Mouse (Mus musculus) kidney, postnatal 0 days (tissue): Measurements from ENCODE around the gene Cd38. TPM values are rescaled to one million over a fixed set of nuclear protein-coding genes. Genes with fewer than 3 reads are reported as not detected.
"Not testable (repeated sequence)": the region's sequence is repeated elsewhere in the genome, so short reads cannot be mapped to it uniquely, and the experiment has no call there.

Experiments used
- ATAC-seq: fragments of 200-750 bp; cut with Nextera tagmentation; replicated peaks from 2 replicates; pipeline ENCODE4 v1.8.0; 2017; ENCODE audit warnings: low read depth, moderate number of reproducible peaks, moderate TSS enrichment, moderate library complexity; ENCODE audit not compliant: low FRiP score
- DNase-seq: peaks from one replicate; pipeline ENCODE4 v3.0.0-alpha.2; 2016; ENCODE audit warnings: low spot score
- H3K27ac ChIP-seq: fragments of 300-500 bp; sonication (generic); 2 replicates; pipeline ENCODE4 v1.5.1; 2014; ENCODE audit warnings: mild to moderate bottlenecking
- H3K27me3 ChIP-seq: fragments of 300-500 bp; sonication (generic); 2 replicates; pipeline ENCODE4 v1.6.1; 2014; ENCODE audit warnings: low read length, mixed read lengths; ENCODE audit not compliant: insufficient read depth
- H3K36me3 ChIP-seq: fragments of 300-500 bp; sonication (generic); 2 replicates; pipeline ENCODE4 v1.6.1; 2014; ENCODE audit warnings: low read length, mixed read lengths; ENCODE audit not compliant: insufficient read depth
- H3K4me1 ChIP-seq: fragments of 300-500 bp; sonication (generic); replicated peaks from 2 replicates; pipeline ENCODE4 v1.6.1; 2014; ENCODE audit warnings: antibody characterized with exemption, low read length, mixed read lengths; ENCODE audit not compliant: insufficient read depth
- H3K4me2 ChIP-seq: fragments of 300-500 bp; sonication (generic); 2 replicates; pipeline ENCODE4 v1.6.1; 2014; ENCODE audit warnings: mild to moderate bottlenecking, low read length, moderate library complexity, mixed read lengths
- H3K4me3 ChIP-seq: fragments of 300-500 bp; sonication (generic); replicated peaks from 2 replicates; pipeline ENCODE4 v1.5.1; 2014; ENCODE audit warnings: low read depth, low read length
- H3K9ac ChIP-seq: fragments of 300-500 bp; sonication (generic); 2 replicates; pipeline ENCODE4 v1.6.1; 2014; ENCODE audit warnings: low read depth, low read length
- H3K9me3 ChIP-seq: fragments of 300-500 bp; sonication (generic); replicated peaks from 2 replicates; pipeline ENCODE4 v1.6.1; 2016; ENCODE audit warnings: low read length, inconsistent platforms, mixed read lengths
- CTCF ChIP-seq: IDR thresholded peaks from 2 replicates; pipeline ENCODE4 v1.5.1; 2016; ENCODE audit warnings: antibody characterized with exemption, low read depth, mild to moderate bottlenecking, moderate library complexity
- WGBS: fragments of 180-500 bp; shearing (Covaris S2); extraction: QIAGEN DNeasy Blood & Tissue Kit; methylation state at CpG from one replicate; pipeline ENCODE4 v1.1.7; 2014; 5-methylcytosine and 5-hydroxymethylcytosine counted together
- polyA plus RNA-seq: library from polyadenylated mRNA; unstranded; fragments of >200 nt; fragmentation: Nextera tagmentation; extraction: Ambion mirVana; gene quantifications from 2 replicates; pipeline ENCODE4 v1.2.1, GENCODE M21; 2015

Cd38 gene
- polyA plus RNA-seq, 1 experiment from 2014 or later: 26.9 TPM

- ATAC-seq: no peak
- DNase-seq: peak; percentile 84
- Histone ChIP-seq H3K4me2 (no peak overlapping the region), H3K9ac (no peak overlapping the region), H3K27me3 (no peaks in the 10 kb centered on the region), H3K9me3 (no peaks in the 10 kb centered on the region), H3K27ac (no peak overlapping the region), H3K4me1 (no peaks in the 10 kb centered on the region), H3K36me3 (no peaks in the 10 kb centered on the region), H3K4me3 (no peak overlapping the region)
- WGBS: 35% methylated on average over 1 of the region's 1 CpGs
- peak; percentile 83 for TF ChIP-seq CTCF
Observed at GRCm38 (mm10) chr5:43892386-43892785, 24.0 kb downstream of the Cd38 start.

DNA sequence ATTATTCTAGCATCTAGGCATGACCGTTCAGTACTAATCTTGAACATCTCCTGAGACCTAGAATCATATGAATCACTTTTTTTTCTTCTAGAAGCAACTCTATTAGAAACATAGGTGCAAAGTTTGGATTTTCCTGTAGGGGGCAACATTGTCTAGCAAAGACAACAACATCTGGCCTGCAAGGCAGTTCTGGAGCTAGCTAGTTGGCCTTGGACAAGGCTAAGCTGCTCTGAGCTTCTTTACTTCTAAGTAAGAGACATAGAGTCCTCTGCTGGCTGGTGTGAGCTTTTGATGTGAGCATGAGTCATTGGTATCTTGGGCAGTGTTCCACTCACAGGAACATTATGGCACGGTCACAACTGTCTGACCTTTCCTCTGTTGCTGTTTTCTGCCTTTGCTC, 25.8 kb downstream of the Cd38 start:
- Histone ChIP-seq H3K4me1 (no peaks in the 10 kb centered on the region), H3K27ac (no peak overlapping the region), H3K4me3 (no peak overlapping the region), H3K27me3 (no peaks in the 10 kb centered on the region), H3K9ac (no peak overlapping the region), H3K9me3 (no peaks in the 10 kb centered on the region), H3K36me3 (no peaks in the 10 kb centered on the region), H3K4me2 (no peak overlapping the region)
- 49% methylated on average over 2 of the region's 2 CpGs for WGBS
- ATAC-seq (peak; percentile 74), DNase-seq (peak; percentile 86)
- TF ChIP-seq CTCF: peak; percentile 75

DNA sequence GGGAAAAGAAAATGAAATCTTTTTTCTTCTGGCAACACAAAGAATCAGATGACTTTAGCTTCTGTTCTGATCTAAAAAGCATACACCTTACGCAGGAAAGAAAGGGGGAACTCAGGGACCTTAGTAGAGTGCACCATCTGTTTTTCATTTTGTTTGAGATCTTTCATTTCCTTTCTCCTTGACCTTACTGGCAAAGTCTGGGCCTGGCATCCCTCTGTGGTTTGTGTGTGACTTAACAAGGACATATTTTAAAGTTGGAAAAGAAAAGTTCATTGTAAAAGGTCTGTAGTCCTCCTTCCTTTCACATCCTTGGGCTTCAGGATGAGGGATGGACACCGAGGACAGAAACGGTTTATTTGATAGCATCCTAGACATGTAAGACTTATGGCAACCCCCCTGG, 27.6 kb downstream of the Cd38 start:
- TF ChIP-seq CTCF: no peak
- Histone ChIP-seq H3K27me3 (no peaks in the 10 kb centered on the region), H3K4me2 (no peak overlapping the region), H3K36me3 (no peaks in the 10 kb centered on the region), H3K9ac (no peak overlapping the region), H3K4me1 (no peaks in the 10 kb centered on the region), H3K27ac (no peak overlapping the region), H3K9me3 (no peaks in the 10 kb centered on the region), H3K4me3 (no peak overlapping the region)
- ATAC-seq (no peak), DNase-seq (no peak)
- WGBS: 71% methylated on average over 3 of the region's 3 CpGs

DNA sequence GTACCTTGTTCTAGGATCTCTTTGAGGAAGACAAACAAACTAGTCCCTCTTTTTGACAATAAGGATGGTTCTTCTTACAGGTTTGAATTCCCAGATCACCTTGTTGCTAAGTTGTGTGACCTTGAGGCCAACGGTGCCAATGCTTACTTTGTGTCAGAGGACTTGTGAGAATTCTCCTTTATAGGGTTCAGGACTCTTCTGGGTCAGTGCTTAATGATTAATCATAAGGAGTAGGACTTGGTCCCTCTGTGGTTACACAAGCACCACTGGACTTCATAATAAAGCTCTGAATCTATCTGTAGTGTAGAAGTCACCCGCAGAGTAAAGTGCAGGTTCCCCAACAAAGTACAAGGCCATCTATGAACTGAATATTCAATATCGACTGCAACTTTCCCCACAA, 36.3 kb downstream of the Cd38 start:
- H3K4me3 ChIP-seq: no peak overlapping the region
- no peak overlapping the region for H3K4me2 ChIP-seq
- no peak overlapping the region for H3K9ac ChIP-seq
- H3K27me3 ChIP-seq: no peaks in the 10 kb centered on the region
- no peak overlapping the region for H3K27ac ChIP-seq
- no peak for TF ChIP-seq CTCF
- ATAC-seq: no peak
- no peaks in the 10 kb centered on the region for H3K4me1 ChIP-seq
- no peaks in the 10 kb centered on the region; the same call in 1 of the 2 replicates for H3K36me3 ChIP-seq
- WGBS: 83% methylated on average over 3 of the region's 3 CpGs
- H3K9me3 ChIP-seq: no peaks in the 10 kb centered on the region
- peak; percentile 5 for DNase-seq

- WGBS: 56% methylated on average over 9 of the region's 9 CpGs
- ATAC-seq (no peak), DNase-seq (no peak)
Observed at GRCm38 (mm10) chr5:43909213-43909612, 40.9 kb downstream of the Cd38 start.

DNA sequence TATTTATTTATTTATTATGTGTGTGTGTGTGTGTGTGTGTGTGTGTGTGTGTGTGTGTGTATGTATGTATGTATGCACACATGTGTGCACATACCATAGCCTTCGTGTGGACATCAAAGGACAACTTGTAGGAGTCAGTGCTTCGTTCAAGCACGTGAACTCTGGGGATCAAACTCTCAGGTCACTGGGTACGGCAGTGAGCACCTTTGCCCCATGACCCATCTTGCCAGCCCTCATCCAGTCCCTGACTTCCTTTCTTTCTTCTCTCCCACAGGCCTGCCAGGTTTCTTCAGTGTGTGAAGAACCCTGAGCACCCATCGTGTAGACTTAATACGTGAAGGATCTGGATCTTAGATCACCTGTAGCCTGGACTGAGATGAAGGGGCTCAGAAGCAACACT, 41.7 kb downstream of the Cd38 start:
- TF ChIP-seq CTCF: no peak
- no peak; the same call in 1 of the 2 replicates for ATAC-seq

More at GRCm38 (mm10) chr5:43909213-43909612, 40.9 kb downstream of the Cd38 start:
- Histone ChIP-seq H3K9me3 (no peaks in the 10 kb centered on the region), H3K4me1 (no peaks in the 10 kb centered on the region), H3K27me3 (no peaks in the 10 kb centered on the region), H3K36me3 (no peaks in the 10 kb centered on the region; the same call in 1 of the 2 replicates), H3K4me2 (no peak overlapping the region), H3K4me3 (no peak overlapping the region), H3K27ac (no peak overlapping the region), H3K9ac (no peak overlapping the region)
- TF ChIP-seq CTCF: no peak

GRCm38 (mm10) chr5:43912844-43913243, 44.5 kb downstream of the Cd38 start, which contains the start of gene Gm7879:
Gene Gm7879, plus strand, starts transcription at chr5:43913144.
- not testable (repeated sequence) for H3K4me2 ChIP-seq, ATAC-seq, H3K9me3 ChIP-seq, H3K27me3 ChIP-seq, DNase-seq, H3K36me3 ChIP-seq, H3K9ac ChIP-seq, H3K27ac ChIP-seq, H3K4me1 ChIP-seq, H3K4me3 ChIP-seq
- 95% methylated on average over 4 of the region's 4 CpGs for WGBS

More for the DNA sequence above, 41.7 kb downstream of the Cd38 start:
- H3K27me3 ChIP-seq: no peaks in the 10 kb centered on the region
- no peak overlapping the region for H3K27ac ChIP-seq
- H3K36me3 ChIP-seq: no peaks in the 10 kb centered on the region; the same call in 1 of the 2 replicates
- no peak overlapping the region for H3K9ac ChIP-seq
- WGBS: 86% methylated on average over 6 of the region's 6 CpGs
- no peak overlapping the region for H3K4me2 ChIP-seq
- no peaks in the 10 kb centered on the region for H3K9me3 ChIP-seq
- H3K4me1 ChIP-seq: no peaks in the 10 kb centered on the region
- no peak overlapping the region for H3K4me3 ChIP-seq
- DNase-seq: no peak
